Mouse (Mus musculus) limb, embryonic 11.5 days (tissue): ENCODE results near the gene Sulf2. TPM values are rescaled to one million over a fixed set of nuclear protein-coding genes. Genes with fewer than 3 reads are reported as not detected.

ENCODE experiments used
- ATAC-seq: fragments of 200-750 bp; cut with Nextera tagmentation; 2 replicates; pipeline ENCODE4 v1.8.0; 2017; ENCODE audit warnings: low read depth; ENCODE audit not compliant: insufficient number of reproducible peaks, low FRiP score, low TSS enrichment
- DNase-seq: peaks from one replicate; pipeline ENCODE4 v3.0.0-alpha.2; 2015; ENCODE audit warnings: low spot score
- H3K27ac ChIP-seq: fragments of 300-500 bp; sonication (generic); replicated peaks from 2 replicates; pipeline ENCODE4 v1.5.1; 2014; ENCODE audit warnings: low read depth, mild to moderate bottlenecking, low read length
- H3K27me3 ChIP-seq: fragments of 300-500 bp; sonication (generic); 2 replicates; pipeline ENCODE4 v1.6.1; 2014; ENCODE audit warnings: mild to moderate bottlenecking, low read length, mixed read lengths; ENCODE audit not compliant: control insufficient read depth, insufficient read depth
- H3K36me3 ChIP-seq: fragments of 300-500 bp; sonication (generic); 2 replicates; pipeline ENCODE4 v1.6.1; 2014; ENCODE audit warnings: mild to moderate bottlenecking, low read length, moderate library complexity, mixed read lengths; ENCODE audit not compliant: control insufficient read depth, insufficient read depth
- H3K4me1 ChIP-seq: fragments of 300-500 bp; sonication (generic); 2 replicates; pipeline ENCODE4 v1.6.1; 2014; ENCODE audit warnings: low read length, mixed read lengths; ENCODE audit not compliant: control insufficient read depth, insufficient read depth
- H3K4me2 ChIP-seq: fragments of 300-500 bp; sonication (generic); 2 replicates; pipeline ENCODE4 v1.6.1; 2014; ENCODE audit warnings: low read depth, mild to moderate bottlenecking, moderate library complexity; ENCODE audit not compliant: severe bottlenecking
- H3K4me3 ChIP-seq: fragments of 300-500 bp; sonication (generic); 2 replicates; pipeline ENCODE4 v1.5.1; 2014; ENCODE audit warnings: low read depth, low read length
- H3K9ac ChIP-seq: fragments of 300-500 bp; sonication (generic); 2 replicates; pipeline ENCODE4 v1.6.1; 2014; ENCODE audit warnings: mild to moderate bottlenecking, low read length
- H3K9me3 ChIP-seq: fragments of 300-500 bp; sonication (generic); 2 replicates; pipeline ENCODE4 v1.6.1; 2016; ENCODE audit warnings: low read length; ENCODE audit not compliant: control insufficient read depth
- WGBS: fragments of 180-500 bp; shearing (Covaris S2); extraction: QIAGEN DNeasy Blood & Tissue Kit; methylation state at CpG from one replicate; pipeline ENCODE4 v1.1.7; 2014; 5-methylcytosine and 5-hydroxymethylcytosine counted together
- polyA plus RNA-seq: library from polyadenylated mRNA; unstranded; fragments of >200 nt; fragmentation: Nextera tagmentation; extraction: Ambion mirVana; gene quantifications from 2 replicates; pipeline ENCODE4 v1.2.1, GENCODE M21; 2014

Gene Sulf2
- polyA plus RNA-seq, 1 experiment from 2014 or later: 193 TPM

GRCm38 (mm10) chr2:166042542-166042941 is 112.9 kb downstream of the Sulf2 start:
- 87% methylated on average over 1 of the region's 1 CpGs for WGBS
- DNase-seq: no peak

GRCm38 (mm10) chr2:166039681-166040080 is 115.8 kb downstream of the Sulf2 start:
- Histone ChIP-seq H3K4me3 (no peak overlapping the region), H3K36me3 (no peaks in the 10 kb centered on the region), H3K9me3 (no peaks in the 10 kb centered on the region), H3K9ac (no peak overlapping the region), H3K4me2 (no peak overlapping the region), H3K4me1 (peaks cover 3% of the 10 kb centered on the region), H3K27ac (no peak overlapping the region), H3K27me3 (no peaks in the 10 kb centered on the region)
- ATAC-seq (no peak), DNase-seq (no peak)
- 82% methylated on average over 4 of the region's 4 CpGs for WGBS

More at GRCm38 (mm10) chr2:166042542-166042941, 112.9 kb downstream of the Sulf2 start:
- Histone ChIP-seq H3K36me3 (no peaks in the 10 kb centered on the region), H3K4me1 (peaks cover 3% of the 10 kb centered on the region), H3K27ac (no peak overlapping the region), H3K9ac (no peak overlapping the region), H3K4me2 (no peak overlapping the region), H3K4me3 (no peak overlapping the region), H3K9me3 (no peaks in the 10 kb centered on the region), H3K27me3 (no peaks in the 10 kb centered on the region)
- ATAC-seq: no peak

- Histone ChIP-seq H3K27ac (no peak overlapping the region), H3K4me1 (peaks cover 7% of the 10 kb centered on the region), H3K4me3 (no peak overlapping the region), H3K27me3 (no peaks in the 10 kb centered on the region), H3K4me2 (no peak overlapping the region), H3K9ac (no peak overlapping the region), H3K36me3 (no peaks in the 10 kb centered on the region), H3K9me3 (no peaks in the 10 kb centered on the region)
- ATAC-seq: no peak
- DNase-seq: peak; percentile 46
- 62% methylated on average over 3 of the region's 3 CpGs for WGBS
Measured at GRCm38 (mm10) chr2:166035725-166036124, 119.7 kb downstream of the Sulf2 start.

GRCm38 (mm10) chr2:166034967-166035490 is 120.4 kb downstream of the Sulf2 start:
- DNase-seq (no peak), ATAC-seq (no peak)
- no peaks in the 10 kb centered on the region for H3K27me3 ChIP-seq
- no peak overlapping the region for H3K4me3 ChIP-seq
- no peaks in the 10 kb centered on the region for H3K9me3 ChIP-seq
- no peaks in the 10 kb centered on the region for H3K36me3 ChIP-seq
- 70% methylated on average over 3 of the region's 3 CpGs for WGBS
- H3K27ac ChIP-seq: no peak overlapping the region
- H3K4me1 ChIP-seq: peaks cover 14% of the 10 kb centered on the region
- no peak overlapping the region for H3K9ac ChIP-seq
- no peak overlapping the region for H3K4me2 ChIP-seq

- peaks cover 17% of the 10 kb centered on the region for H3K4me1 ChIP-seq
- no peak for ATAC-seq
- H3K9me3 ChIP-seq: no peaks in the 10 kb centered on the region
- H3K9ac ChIP-seq: no peak overlapping the region
- no peak overlapping the region for H3K4me3 ChIP-seq
- no peaks in the 10 kb centered on the region for H3K36me3 ChIP-seq
- no peak overlapping the region for H3K27ac ChIP-seq
- DNase-seq: no peak
- no peaks in the 10 kb centered on the region for H3K27me3 ChIP-seq
- WGBS: 94% methylated on average over 5 of the region's 5 CpGs
- H3K4me2 ChIP-seq: no peak overlapping the region
Measured at GRCm38 (mm10) chr2:166032628-166033027, 122.8 kb downstream of the Sulf2 start.

GRCm38 (mm10) chr2:166031120-166031929 is 124.1 kb downstream of the Sulf2 start:
- DNase-seq (peak; percentile 79), ATAC-seq (peak; percentile 92)
- no peaks in the 10 kb centered on the region for H3K9me3 ChIP-seq
- H3K36me3 ChIP-seq: no peaks in the 10 kb centered on the region
- no peak overlapping the region for H3K4me3 ChIP-seq
- no peak overlapping the region for H3K9ac ChIP-seq
- H3K27ac ChIP-seq: peak overlapping the region; percentile 63
- 16% methylated on average over 7 of the region's 7 CpGs for WGBS
- peaks cover 17% of the 10 kb centered on the region for H3K4me1 ChIP-seq
- no peaks in the 10 kb centered on the region for H3K27me3 ChIP-seq
- peak overlapping the region; percentile 34; the same call in 1 of the 2 replicates for H3K4me2 ChIP-seq

- Histone ChIP-seq H3K4me2 (peak overlapping the region; percentile 34), H3K4me1 (peaks cover 17% of the 10 kb centered on the region), H3K9ac (no peak overlapping the region), H3K36me3 (no peaks in the 10 kb centered on the region), H3K9me3 (no peaks in the 10 kb centered on the region), H3K4me3 (no peak overlapping the region), H3K27ac (peak overlapping the region; percentile 70), H3K27me3 (no peaks in the 10 kb centered on the region)
- WGBS: 4% methylated on average over 13 of the region's 13 CpGs
- DNase-seq: peak; percentile 35
- no peak for ATAC-seq
Measured at GRCm38 (mm10) chr2:166030256-166030995, 125.0 kb downstream of the Sulf2 start.

- Histone ChIP-seq H3K4me1 (peaks cover 17% of the 10 kb centered on the region), H3K9ac (no peak overlapping the region), H3K27me3 (no peaks in the 10 kb centered on the region), H3K27ac (no peak overlapping the region), H3K4me3 (no peak overlapping the region), H3K9me3 (no peaks in the 10 kb centered on the region), H3K4me2 (no peak overlapping the region), H3K36me3 (no peaks in the 10 kb centered on the region)
- DNase-seq: no peak
- WGBS: 70% methylated on average over 4 of the region's 4 CpGs
- no peak for ATAC-seq
Measured at GRCm38 (mm10) chr2:166029232-166029631, 126.2 kb downstream of the Sulf2 start.
